Mouse (Mus musculus) intestine, postnatal 0 days (tissue): ENCODE data around the gene Nlgn2. TPM values are rescaled to one million over a fixed set of nuclear protein-coding genes. Genes with fewer than 3 reads are reported as not detected.

Experiments used
- ATAC-seq: fragments of 200-750 bp; cut with Nextera tagmentation; 2 replicates; pipeline ENCODE4 v1.8.0; 2017; ENCODE audit warnings: mild to moderate bottlenecking, moderate TSS enrichment, moderate library complexity
- H3K27ac ChIP-seq: fragments of 300-500 bp; sonication (generic); 2 replicates; pipeline ENCODE4 v1.5.1; 2014; ENCODE audit warnings: mild to moderate bottlenecking, low read depth, low read length, moderate library complexity
- H3K27me3 ChIP-seq: fragments of 300-500 bp; sonication (generic); replicated peaks from 2 replicates; pipeline ENCODE4 v1.6.1; 2014; ENCODE audit warnings: low read length, mixed read lengths; ENCODE audit not compliant: control insufficient read depth, insufficient read depth
- H3K36me3 ChIP-seq: fragments of 300-500 bp; sonication (generic); 2 replicates; pipeline ENCODE4 v1.6.1; 2014; ENCODE audit warnings: mild to moderate bottlenecking, moderate library complexity; ENCODE audit not compliant: control insufficient read depth, insufficient read depth
- H3K4me1 ChIP-seq: fragments of 300-500 bp; sonication (generic); replicated peaks from 2 replicates; pipeline ENCODE4 v1.6.1; 2014; ENCODE audit warnings: antibody characterized with exemption, low read length, mixed read lengths; ENCODE audit not compliant: control insufficient read depth, insufficient read depth
- H3K4me2 ChIP-seq: fragments of 300-500 bp; sonication (generic); replicated peaks from 2 replicates; pipeline ENCODE4 v1.6.1; 2014; ENCODE audit warnings: low read depth, mild to moderate bottlenecking, moderate library complexity
- H3K4me3 ChIP-seq: fragments of 300-500 bp; sonication (generic); 2 replicates; pipeline ENCODE4 v1.5.1; 2014; ENCODE audit warnings: low read depth, low read length
- H3K9ac ChIP-seq: fragments of 300-500 bp; sonication (generic); 2 replicates; pipeline ENCODE4 v1.6.1; 2014; ENCODE audit warnings: mild to moderate bottlenecking, low read depth, low read length
- H3K9me3 ChIP-seq: fragments of 300-500 bp; sonication (generic); 2 replicates; pipeline ENCODE4 v1.6.1; 2016; ENCODE audit warnings: mixed run types; ENCODE audit not compliant: control insufficient read depth
- CTCF ChIP-seq: sonication (generic); IDR thresholded peaks from 2 replicates; pipeline ENCODE4 v1.5.1; 2016; ENCODE audit warnings: low read depth, mild to moderate bottlenecking, control low read depth, antibody characterized with exemption, moderate library complexity
- WGBS: fragments of 180-500 bp; shearing (Covaris S2); extraction: QIAGEN DNeasy Blood & Tissue Kit; methylation state at CpG from one replicate; pipeline ENCODE4 v1.1.7; 2014; 5-methylcytosine and 5-hydroxymethylcytosine counted together
- polyA plus RNA-seq: library from polyadenylated mRNA; unstranded; fragments of >200 nt; fragmentation: Nextera tagmentation; extraction: Ambion mirVana; gene quantifications from 2 replicates; pipeline ENCODE4 v1.2.1, GENCODE M21; 2015

The Nlgn2 gene
- polyA plus RNA-seq, 1 experiment from 2014 or later, result 1.8 TPM

DNA sequence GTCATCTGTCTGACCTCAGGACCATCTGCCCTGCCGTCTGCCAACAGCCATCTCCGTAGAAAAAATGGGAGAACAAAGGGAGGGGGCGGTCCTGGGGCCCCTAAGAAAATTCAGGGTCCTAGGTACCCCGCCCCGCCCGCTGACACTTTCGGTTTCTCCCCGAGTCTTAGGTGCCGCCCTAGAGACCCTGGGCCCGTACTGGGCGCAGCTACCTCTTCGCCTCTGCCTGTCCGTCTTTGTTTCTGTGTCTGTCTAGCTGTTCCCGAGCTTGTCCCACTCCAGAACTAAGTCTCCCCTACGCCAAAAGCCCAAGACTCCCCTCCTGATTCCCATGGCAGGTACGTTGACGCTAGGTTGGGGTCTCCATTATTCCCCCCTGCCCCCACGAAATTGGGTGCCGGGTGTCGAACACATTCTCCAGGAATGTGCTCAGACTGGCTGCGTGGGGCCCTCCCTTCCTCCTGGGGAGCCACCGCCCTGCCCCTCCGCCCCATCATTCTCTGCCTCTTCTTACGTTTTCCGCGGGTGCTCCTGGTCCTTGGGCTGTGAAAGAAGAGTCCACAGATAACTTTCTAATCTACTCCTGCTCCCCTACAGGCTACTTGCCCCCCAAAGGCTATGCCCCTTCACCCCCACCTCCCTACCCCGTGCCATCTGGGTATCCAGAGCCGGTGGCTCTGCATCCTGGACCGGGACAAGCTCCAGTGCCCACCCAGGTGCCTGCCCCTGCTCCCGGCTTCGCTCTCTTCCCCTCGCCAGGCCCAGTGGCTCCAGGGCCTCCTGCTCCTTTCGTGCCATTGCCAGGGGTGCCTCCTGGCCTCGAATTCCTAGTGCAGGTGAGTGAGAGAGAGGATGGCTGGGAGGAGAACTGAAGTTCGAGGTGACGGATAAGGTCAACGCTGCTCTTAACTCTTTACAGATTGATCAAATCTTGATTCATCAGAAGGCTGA lies 9.4 kb upstream of the Nlgn2 start:
- H3K36me3 ChIP-seq, result peaks cover 36% of the 10 kb centered on the region
- H3K27ac ChIP-seq, result peak overlapping the region; percentile 97
- TF ChIP-seq CTCF, result no peak
- H3K9me3 ChIP-seq, result no peaks in the 10 kb centered on the region
- ATAC-seq, result peak; percentile 49
- 5% methylated on average over 37 of the region's 37 CpGs for WGBS
- H3K9ac ChIP-seq, result peak overlapping the region; percentile 76
- peak overlapping the region; percentile 86 for H3K4me2 ChIP-seq
- H3K27me3 ChIP-seq, result no peaks in the 10 kb centered on the region
- H3K4me1 ChIP-seq, result peaks cover 14% of the 10 kb centered on the region
- peak overlapping the region; percentile 79 for H3K4me3 ChIP-seq

DNA sequence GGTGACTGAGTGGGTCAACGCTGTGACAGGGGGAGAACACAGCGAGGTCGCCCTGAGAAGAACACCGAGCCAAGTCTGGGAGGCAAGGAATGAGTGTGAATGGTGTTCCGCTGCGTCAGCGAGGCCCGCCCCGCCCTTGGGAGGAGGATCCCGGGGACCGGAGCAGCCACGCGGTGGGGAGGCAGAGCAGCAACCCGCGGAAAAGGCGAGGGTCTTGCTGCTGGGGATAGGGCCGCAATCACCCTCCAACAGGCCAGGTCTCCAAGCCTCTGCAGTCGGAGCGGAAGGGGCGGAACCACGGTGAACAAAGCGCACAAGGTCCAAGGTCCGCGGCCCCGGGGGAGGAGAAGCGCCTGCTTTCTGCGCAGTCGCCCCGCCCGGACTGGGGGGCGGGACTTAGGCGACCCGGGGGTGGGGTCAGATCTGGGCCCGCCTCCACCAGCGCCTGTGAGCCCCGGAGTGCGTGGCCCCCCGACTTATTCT lies 8.7 kb upstream of the Nlgn2 start, which contains the start of gene Plscr3:
Gene Plscr3 (plus strand): TSS at position 179 of the 483 bp plus-strand sequence.
- WGBS, result under 1% methylated on average over 36 of the region's 38 CpGs
- H3K4me3 ChIP-seq, result peak within 1 kb of the TSS; percentile 79
- H3K36me3 ChIP-seq, result peaks cover 28% of the 10 kb centered on the region
- no peaks in the 10 kb centered on the region for H3K9me3 ChIP-seq
- peak; percentile 94 for ATAC-seq
- H3K4me1 ChIP-seq, result peaks cover 14% of the 10 kb centered on the region
- peak within 1 kb of the TSS; percentile 97 for H3K27ac ChIP-seq
- H3K27me3 ChIP-seq, result no peaks in the 10 kb centered on the region
- H3K4me2 ChIP-seq, result peak within 1 kb of the TSS; percentile 86
- H3K9ac ChIP-seq, result peak within 1 kb of the TSS; percentile 76
- peak; percentile 9; the same call in 1 of the 2 replicates for TF ChIP-seq CTCF

DNA sequence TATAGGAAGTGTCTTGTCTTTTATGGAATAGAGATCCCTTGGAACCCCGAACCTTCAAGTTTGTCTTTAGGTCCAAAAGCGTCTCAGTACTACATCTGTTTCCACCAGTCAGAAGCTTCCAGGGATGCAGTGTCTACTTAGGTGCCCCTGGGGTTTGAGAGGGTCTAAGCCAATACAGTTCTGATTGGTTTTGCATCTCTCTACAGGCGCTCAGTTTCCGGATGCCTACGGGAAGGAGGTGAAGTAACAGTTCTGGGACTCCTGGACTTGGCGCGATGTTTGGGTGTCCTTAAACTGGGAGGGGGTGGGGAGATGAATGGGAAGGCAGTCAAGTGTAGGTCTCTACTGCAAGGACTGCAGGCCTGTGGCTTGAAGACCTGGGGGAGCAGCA lies 1.1 kb upstream of the Nlgn2 start:
- peaks cover 15% of the 10 kb centered on the region; the same call in 1 of the 2 replicates for H3K27me3 ChIP-seq
- 1% methylated on average over 7 of the region's 7 CpGs for WGBS

DNA sequence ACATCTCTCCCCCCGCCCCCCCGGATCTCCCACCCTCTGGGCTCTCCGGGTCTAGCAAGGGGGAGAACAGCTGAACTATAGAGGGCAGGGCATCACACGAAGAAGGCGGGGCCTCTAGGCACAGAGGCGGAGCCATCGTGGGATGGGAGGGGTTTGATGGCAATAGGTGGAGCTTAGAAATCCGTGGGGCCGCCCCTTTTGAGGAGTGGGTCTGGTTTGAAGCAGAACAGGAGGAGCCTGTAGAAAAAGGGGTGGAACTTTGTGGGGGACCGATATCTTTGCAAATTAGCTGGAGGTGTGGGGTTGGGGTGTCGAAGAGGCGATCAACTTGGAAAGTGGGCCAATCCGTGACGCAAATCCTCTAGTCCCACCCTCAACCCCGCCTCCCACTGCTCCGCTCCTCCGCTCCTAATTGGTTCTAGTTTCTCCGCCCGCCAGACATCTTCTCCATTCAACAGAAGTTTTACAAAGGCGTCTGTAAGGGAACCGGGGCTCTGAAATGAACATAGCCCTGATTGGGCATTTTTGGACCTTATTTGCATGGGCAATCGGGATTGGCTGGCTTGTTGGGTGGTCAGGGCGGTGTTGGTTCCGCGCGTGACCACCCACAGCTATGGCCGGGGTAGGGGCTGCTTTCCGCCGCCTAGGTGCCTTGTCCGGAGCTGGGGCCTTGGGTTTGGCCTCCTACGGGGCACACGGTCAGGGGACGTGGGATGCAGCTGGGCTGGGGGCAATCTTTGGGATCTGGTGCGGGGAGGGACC lies 549 bp upstream of the Nlgn2 start, which contains the start of gene Tmem256:
Gene Tmem256 (plus strand): TSS at position 563 of the 762 bp plus-strand sequence.
- H3K27me3 ChIP-seq, result peaks cover 15% of the 10 kb centered on the region; the same call in 1 of the 2 replicates
- peak within 1 kb of the TSS; percentile 80 for H3K27ac ChIP-seq
- H3K4me2 ChIP-seq, result peak within 1 kb of the TSS; percentile 98
- H3K36me3 ChIP-seq, result no peaks in the 10 kb centered on the region
- H3K9ac ChIP-seq, result peak within 1 kb of the TSS; percentile 79
- ATAC-seq, result peak; percentile 94
- no peak; the same call in 1 of the 2 replicates for TF ChIP-seq CTCF
- no peaks in the 10 kb centered on the region for H3K9me3 ChIP-seq
- H3K4me1 ChIP-seq, result no peaks in the 10 kb centered on the region
- peak within 1 kb of the TSS; percentile 77 for H3K4me3 ChIP-seq
- under 1% methylated on average over 34 of the region's 34 CpGs for WGBS

More for the DNA sequence above, 1.1 kb upstream of the Nlgn2 start:
- peak overlapping the region; percentile 80 for H3K27ac ChIP-seq
- H3K4me1 ChIP-seq, result no peaks in the 10 kb centered on the region
- no peaks in the 10 kb centered on the region for H3K9me3 ChIP-seq
- no peak for TF ChIP-seq CTCF
- H3K36me3 ChIP-seq, result no peaks in the 10 kb centered on the region
- H3K9ac ChIP-seq, result peak overlapping the region; percentile 79
- peak overlapping the region; percentile 77 for H3K4me3 ChIP-seq
- peak; percentile 1; the same call in 1 of the 2 replicates for ATAC-seq
- peak overlapping the region; percentile 98 for H3K4me2 ChIP-seq

DNA sequence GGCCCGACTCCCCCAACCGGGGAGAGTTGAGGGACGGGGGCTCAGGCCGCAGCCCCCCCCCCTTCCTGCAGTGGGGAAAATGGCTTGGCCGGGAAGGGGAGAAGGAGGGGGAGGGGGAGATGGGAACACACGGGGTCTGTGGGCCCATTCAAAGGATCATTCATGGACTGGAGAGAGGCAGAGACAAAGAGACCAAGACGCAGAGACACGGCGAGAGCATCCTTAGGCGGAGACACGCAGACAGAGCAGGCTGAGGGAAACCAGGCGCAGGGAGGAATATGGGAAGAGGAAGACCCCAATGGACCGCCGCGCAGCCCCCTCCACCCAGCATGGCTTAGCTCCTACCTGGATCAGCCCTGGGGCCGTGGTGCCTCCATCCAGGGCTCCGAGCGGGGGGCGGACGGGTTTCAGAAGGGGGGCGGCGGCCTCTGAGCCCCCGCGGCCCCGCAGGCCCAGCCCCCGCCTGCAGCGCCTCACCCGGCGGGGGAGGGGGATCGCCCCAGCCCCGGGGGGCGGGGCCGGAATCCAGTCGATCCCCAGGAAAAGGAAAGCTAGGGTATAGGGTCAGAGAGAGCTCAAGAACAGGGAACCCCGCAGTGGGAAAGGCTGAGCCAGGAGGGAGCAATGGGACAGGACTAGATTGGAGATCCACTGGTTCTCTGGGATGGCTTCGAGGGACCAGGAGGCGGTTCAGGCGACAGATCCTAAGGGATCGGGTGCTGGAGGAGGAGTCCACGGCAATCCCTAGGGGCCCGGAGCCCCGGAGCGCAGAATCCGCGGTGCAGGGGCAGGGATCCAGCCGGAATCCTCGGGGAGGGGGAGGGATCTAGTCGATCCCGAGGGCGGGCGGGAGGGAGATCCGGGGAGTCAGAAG lies 644 bp downstream of the Nlgn2 start:
- Histone ChIP-seq H3K9ac (peak overlapping the region; percentile 59), H3K4me3 (peak overlapping the region; percentile 77), H3K27ac (peak overlapping the region; percentile 37), H3K4me2 (peak overlapping the region; percentile 98), H3K27me3 (peaks cover 15% of the 10 kb centered on the region; the same call in 1 of the 2 replicates), H3K36me3 (no peaks in the 10 kb centered on the region), H3K4me1 (no peaks in the 10 kb centered on the region), H3K9me3 (no peaks in the 10 kb centered on the region)
- WGBS, result 3% methylated on average over 41 of the region's 52 CpGs
- no peak for TF ChIP-seq CTCF
- ATAC-seq, result no peak
